Mouse (Mus musculus) forebrain, embryonic 10.5 days (tissue): ENCODE measurements around the gene Kap. TPM values are rescaled to one million over a fixed set of nuclear protein-coding genes. Genes with fewer than 3 reads are reported as not detected.

Source experiments
- polyA plus RNA-seq: library from polyadenylated mRNA; unstranded; fragments of >200 nt; fragmentation: Nextera tagmentation; extraction: Ambion mirVana; gene quantifications from 2 replicates; pipeline ENCODE4 v1.2.1, GENCODE M21; 2016

The Kap gene
- polyA plus RNA-seq, 1 experiment from 2014 or later: not detected

Other genes starting within 250 kb of the Kap start
- 16.2 TPM in 2 replicates for gene Etv6, start 181.9 kb upstream of the Kap start, polyA plus RNA-seq